24 mouse cellular contexts compared by ENCODE assay signal in the genomic region with DNA sequence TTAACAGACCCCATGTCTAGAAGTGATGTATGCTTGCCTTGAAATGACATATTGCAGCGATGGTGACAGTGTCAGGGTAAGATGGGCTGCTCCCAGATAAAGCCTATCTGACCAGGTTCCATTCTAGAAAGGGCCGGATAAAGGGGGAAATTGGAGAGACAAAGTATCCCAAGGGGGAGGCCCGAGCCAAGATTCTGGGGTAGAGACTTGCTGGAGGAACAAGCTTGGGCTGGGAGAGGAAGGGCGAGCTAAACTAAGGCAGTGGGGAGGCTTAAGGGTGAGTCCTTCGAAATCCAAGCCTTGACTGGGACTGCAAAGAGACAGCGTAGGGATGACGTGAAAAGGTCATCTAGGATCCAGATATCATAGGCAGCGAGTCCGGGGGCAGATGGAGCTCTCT.
DNase-seq lines count a peak whose midpoint lies in the region; ATAC-seq and TF ChIP-seq lines count a peak whose summit lies in the region.
"Had no signal": no experiment of that assay in that cellular context is flagged by ENCODE, and none has a peak within 500 bp of the region (broad histone marks: within the 10 kb centered on the region; RNA-seq: fewer than 3 reads in every experiment).

No protein-coding gene starts in this region.

- no peak for DNase-seq in embryonic facial prominence, embryonic 14.5 days (ENCODE audit: low spot score)
- no peak for DNase-seq in embryonic facial prominence, embryonic 10.5 days (ENCODE audit: low spot score)
- DNase-seq in heart, adult 18-20 months, result peak; percentile 50 to 58
- DNase-seq in thymus, adult 2 months, result no peak
- no peak for DNase-seq in thymus, postnatal 0 days (ENCODE audit: low spot score)
- no peak for DNase-seq in neural tube, embryonic 10.5 days (ENCODE audit: extremely low spot score, low spot score)
- DNase-seq: adrenal gland, adult 8-10 months; cerebellum, adult 2 months; gastrocnemius, postnatal 14 days; kidney, adult 9 months; layer of hippocampus, adult 9-11 months; lung, adult 18-20 months; lung, postnatal 4 days; right cerebral cortex, postnatal 14 days had no signal

- no peak overlapping the region for H3K4me2 ChIP-seq in embryonic facial prominence, embryonic 14.5 days (ENCODE audit: low read depth, low read length)
- no peak overlapping the region for H3K4me2 ChIP-seq in heart, embryonic 11.5 days
- H3K4me2 ChIP-seq: forebrain, embryonic 15.5 days; limb, embryonic 15.5 days; midbrain, embryonic 13.5 days had no signal

- H3K36me3 ChIP-seq in embryonic facial prominence, embryonic 14.5 days (ENCODE audit: control insufficient read depth, insufficient read depth, low read length), result no peaks in the 10 kb centered on the region
- no peaks in the 10 kb centered on the region for H3K36me3 ChIP-seq in embryonic facial prominence, embryonic 10.5 days (replicated peaks)
- no peaks in the 10 kb centered on the region for H3K36me3 ChIP-seq in heart, embryonic 11.5 days (ENCODE audit: control insufficient read depth, insufficient read depth, low read length)
- H3K36me3 ChIP-seq in thymus, adult 2 months (ENCODE audit: control insufficient read depth, insufficient read depth, low read length), result no peaks in the 10 kb centered on the region
- H3K36me3 ChIP-seq: forebrain, embryonic 15.5 days; limb, embryonic 10.5 days; limb, embryonic 15.5 days; midbrain, embryonic 13.5 days had no signal

- no peak overlapping the region for H3K4me3 ChIP-seq in embryonic facial prominence, embryonic 14.5 days (ENCODE audit: low read depth, low read length)
- no peak overlapping the region for H3K4me3 ChIP-seq in embryonic facial prominence, embryonic 10.5 days
- no peak overlapping the region for H3K4me3 ChIP-seq in heart, embryonic 11.5 days (ENCODE audit: low read depth, low read length)
- no peak overlapping the region for H3K4me3 ChIP-seq in thymus, adult 2 months (ENCODE audit: control insufficient read depth, insufficient read depth, low read length)
- H3K4me3 ChIP-seq: forebrain, embryonic 15.5 days; heart, adult 2 months; limb, embryonic 10.5 days; limb, embryonic 15.5 days; megakaryocyte, embryonic 14.5 days; midbrain, embryonic 13.5 days had no signal

- TF ChIP-seq CTCF in thymus, adult 2 months (IDR thresholded peaks at IDR 0.05; ENCODE audit: borderline replicate concordance, control insufficient read depth, extremely low read depth, insufficient read depth, low read length, poor library complexity), result no peak

- ATAC-seq in embryonic facial prominence, embryonic 14.5 days (ENCODE audit: low read depth), result 0 out of 2 replicates have a peak, but pooled peaks have one; percentile 2
- ATAC-seq in heart, embryonic 11.5 days (replicated peaks; ENCODE audit: insufficient number of reproducible peaks, low FRiP score, low TSS enrichment), result no peak
- ATAC-seq: forebrain, embryonic 15.5 days; hindbrain, embryonic 16.5 days; lung, postnatal 0 days; midbrain, embryonic 13.5 days had no signal

- peaks cover 4% of the 10 kb centered on the region; the same call in 1 of the 2 replicates for H3K4me1 ChIP-seq in embryonic facial prominence, embryonic 14.5 days (ENCODE audit: control insufficient read depth, insufficient read depth, low read length)
- 0 out of 2 replicates have a peak, but pooled peaks cover 4% of the 10 kb centered on the region for H3K4me1 ChIP-seq in embryonic facial prominence, embryonic 10.5 days
- H3K4me1 ChIP-seq in heart, embryonic 11.5 days (ENCODE audit: control insufficient read depth, insufficient read depth, low read length), result peaks cover 12% of the 10 kb centered on the region; the same call in 1 of the 2 replicates
- H3K4me1 ChIP-seq in thymus, adult 2 months (replicated peaks; ENCODE audit: control insufficient read depth, insufficient read depth, low read length), result peaks cover 54% of the 10 kb centered on the region
- H3K4me1 ChIP-seq: megakaryocyte, embryonic 14.5 days had no signal

- no peaks in the 10 kb centered on the region for H3K27me3 ChIP-seq in embryonic facial prominence, embryonic 14.5 days (replicated peaks; ENCODE audit: control insufficient read depth, insufficient read depth, low read length)
- no peaks in the 10 kb centered on the region for H3K27me3 ChIP-seq in embryonic facial prominence, embryonic 10.5 days (replicated peaks; ENCODE audit: low read depth, poor library complexity, severe bottlenecking)
- no peaks in the 10 kb centered on the region for H3K27me3 ChIP-seq in heart, embryonic 11.5 days (ENCODE audit: control insufficient read depth, insufficient read depth, low read length)
- no peaks in the 10 kb centered on the region for H3K27me3 ChIP-seq in thymus, adult 2 months (ENCODE audit: control insufficient read depth, insufficient read depth, low read length)
- H3K27me3 ChIP-seq: CH12.LX; forebrain, embryonic 15.5 days; limb, embryonic 15.5 days; megakaryocyte, embryonic 14.5 days; midbrain, embryonic 13.5 days had no signal

- no peak overlapping the region for H3K27ac ChIP-seq in embryonic facial prominence, embryonic 14.5 days (replicated peaks; ENCODE audit: low read depth, low read length)
- H3K27ac ChIP-seq in embryonic facial prominence, embryonic 10.5 days (replicated peaks), result no peak overlapping the region
- no peak overlapping the region for H3K27ac ChIP-seq in heart, embryonic 11.5 days (ENCODE audit: low read depth, low read length)
- H3K27ac ChIP-seq in thymus, adult 2 months (ENCODE audit: control insufficient read depth, insufficient read depth, low read length), result peak overlapping the region; percentile 22; the same call in 1 of the 2 replicates
- H3K27ac ChIP-seq: forebrain, embryonic 15.5 days; heart, adult 2 months; limb, embryonic 10.5 days; limb, embryonic 15.5 days; midbrain, embryonic 13.5 days had no signal

- TF ChIP-seq POLR2A in thymus, adult 2 months (IDR thresholded peaks at IDR 0.05; ENCODE audit: control insufficient read depth, extremely low read depth, insufficient read depth, low read length, poor library complexity), result no peak

- no peak overlapping the region for H3K9ac ChIP-seq in embryonic facial prominence, embryonic 14.5 days (ENCODE audit: low read depth, low read length)
- H3K9ac ChIP-seq in heart, embryonic 11.5 days (ENCODE audit: low read depth, low read length), result no peak overlapping the region
- H3K9ac ChIP-seq: forebrain, embryonic 15.5 days; limb, embryonic 15.5 days; midbrain, embryonic 13.5 days had no signal

- no peaks in the 10 kb centered on the region for H3K9me3 ChIP-seq in embryonic facial prominence, embryonic 14.5 days (ENCODE audit: control insufficient read depth, low read length)
- H3K9me3 ChIP-seq in embryonic facial prominence, embryonic 10.5 days, result no peaks in the 10 kb centered on the region
- no peaks in the 10 kb centered on the region for H3K9me3 ChIP-seq in heart, embryonic 11.5 days (replicated peaks; ENCODE audit: control insufficient read depth, low read length)
- H3K9me3 ChIP-seq: forebrain, embryonic 15.5 days; limb, embryonic 10.5 days; limb, embryonic 15.5 days; midbrain, embryonic 13.5 days had no signal

- 87% methylated on average over 9 of the region's 9 CpGs for WGBS in embryonic facial prominence, embryonic 14.5 days
- WGBS in embryonic facial prominence, embryonic 10.5 days, result 91% methylated on average over 9 of the region's 9 CpGs
- WGBS in heart, embryonic 11.5 days (ENCODE audit: insufficient replicate concordance), result 67% methylated on average over 9 of the region's 9 CpGs
- 94% methylated on average over 9 of the region's 9 CpGs for WGBS in thymus, adult 2 months

Comparison
In these comparisons a context has a peak if more than half of its experiments do, and no peak if none do; other contexts are left out.
1. DNase-seq: peak in heart, adult 18-20 months (2 of 2); none in embryonic facial prominence, embryonic 14.5 days (single experiment), embryonic facial prominence, embryonic 10.5 days (single experiment), thymus, adult 2 months (single experiment), thymus, postnatal 0 days (single experiment) and neural tube, embryonic 10.5 days (single experiment).